Mouse (Mus musculus) embryo, embryonic 10 days (tissue): ENCODE data around the gene Cdkal1.

Experiments used
- DNase-seq: peaks from one replicate; pipeline ENCODE4 v3.0.0-alpha.2; 2015; ENCODE audit warnings: low spot score

The Cdkal1 gene

DNA sequence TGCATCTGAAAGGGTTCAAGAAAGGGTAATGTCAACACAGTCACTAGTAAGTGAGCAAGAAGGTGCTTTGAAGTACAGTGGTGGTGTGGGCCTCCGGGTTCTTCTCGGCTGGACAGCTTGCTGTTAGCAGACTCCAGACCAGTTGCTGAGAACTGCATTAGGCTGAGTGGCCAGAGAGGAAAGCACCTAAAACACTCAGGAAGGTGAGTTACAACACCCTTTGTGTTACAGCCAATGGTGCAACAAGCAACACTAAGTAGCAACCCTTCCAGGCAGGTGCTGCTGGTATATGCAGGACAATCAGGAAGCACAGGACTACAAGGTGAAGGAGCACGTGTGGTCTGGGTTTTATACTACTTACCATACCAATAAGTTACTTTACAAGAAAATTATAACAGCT is 90.2 kb downstream of the Cdkal1 start:
- DNase-seq, result no peak

DNA sequence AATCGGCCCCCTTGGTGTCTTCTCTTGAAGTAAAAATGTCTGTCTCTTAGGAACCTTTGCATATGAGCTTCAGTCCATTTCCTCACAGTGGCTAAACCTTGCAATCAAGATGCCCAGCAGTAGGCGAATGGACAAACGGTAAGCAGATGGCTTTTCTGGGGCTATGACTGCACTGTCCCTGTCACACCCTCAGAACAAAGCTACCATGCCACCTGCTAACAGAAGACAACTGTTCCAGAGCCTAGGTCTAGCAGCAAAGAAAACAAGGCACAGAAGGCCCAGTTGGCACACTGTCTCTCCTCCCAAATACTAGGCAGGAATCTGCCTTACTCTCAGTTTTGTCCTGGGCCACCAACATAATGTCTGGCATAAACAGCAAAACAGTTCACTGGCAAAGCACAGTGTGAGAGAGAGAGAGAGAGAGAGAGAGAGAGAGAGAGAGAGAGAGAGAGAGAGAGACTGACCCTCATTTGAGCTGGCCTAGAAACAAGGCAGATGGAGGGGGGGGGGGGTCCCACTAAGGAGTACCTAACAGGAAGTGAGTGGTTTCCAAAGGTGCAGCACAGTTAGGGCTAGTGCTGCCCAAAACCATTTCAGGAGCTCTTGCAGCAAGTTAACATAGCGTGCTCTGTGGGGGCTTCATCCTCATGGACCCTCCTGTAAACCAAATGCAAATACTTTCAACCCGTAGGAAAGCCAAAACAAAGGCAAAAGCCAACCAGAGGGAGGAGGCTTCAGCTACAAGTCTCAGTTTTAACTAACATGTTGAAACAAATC is 95.6 kb downstream of the Cdkal1 start:
- no peak for DNase-seq

GRCm38 (mm10) chr13:29756052-29756451 is 99.4 kb downstream of the Cdkal1 start:
- no peak for DNase-seq

- no peak for DNase-seq
These were observed 102.2 kb downstream of the Cdkal1 start for GRCm38 (mm10) chr13:29753254-29753653.

GRCm38 (mm10) chr13:29752061-29752460 is 103.4 kb downstream of the Cdkal1 start:
- DNase-seq, result no peak

DNA sequence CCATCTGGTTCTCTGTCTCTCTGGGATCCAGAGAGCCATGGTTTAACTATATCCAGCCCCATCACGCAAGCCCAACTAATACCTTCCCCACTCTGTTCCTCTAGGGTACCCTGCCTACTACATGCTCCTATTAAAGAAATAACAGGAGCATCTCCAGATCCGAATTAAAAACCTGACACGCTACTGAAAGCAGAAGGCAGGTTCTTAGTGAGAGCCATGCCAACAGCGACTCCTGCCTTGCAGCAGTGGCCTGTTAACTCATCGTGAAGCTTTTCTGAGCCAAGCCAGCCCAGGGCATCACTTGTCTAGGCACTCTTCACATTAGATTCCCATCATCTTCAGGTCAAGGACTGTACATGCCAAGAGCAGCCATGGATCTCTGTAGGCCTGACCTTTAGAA is 104.3 kb downstream of the Cdkal1 start:
- DNase-seq, result no peak

GRCm38 (mm10) chr13:29747347-29747647 is 108.2 kb downstream of the Cdkal1 start:
- no peak for DNase-seq

DNA sequence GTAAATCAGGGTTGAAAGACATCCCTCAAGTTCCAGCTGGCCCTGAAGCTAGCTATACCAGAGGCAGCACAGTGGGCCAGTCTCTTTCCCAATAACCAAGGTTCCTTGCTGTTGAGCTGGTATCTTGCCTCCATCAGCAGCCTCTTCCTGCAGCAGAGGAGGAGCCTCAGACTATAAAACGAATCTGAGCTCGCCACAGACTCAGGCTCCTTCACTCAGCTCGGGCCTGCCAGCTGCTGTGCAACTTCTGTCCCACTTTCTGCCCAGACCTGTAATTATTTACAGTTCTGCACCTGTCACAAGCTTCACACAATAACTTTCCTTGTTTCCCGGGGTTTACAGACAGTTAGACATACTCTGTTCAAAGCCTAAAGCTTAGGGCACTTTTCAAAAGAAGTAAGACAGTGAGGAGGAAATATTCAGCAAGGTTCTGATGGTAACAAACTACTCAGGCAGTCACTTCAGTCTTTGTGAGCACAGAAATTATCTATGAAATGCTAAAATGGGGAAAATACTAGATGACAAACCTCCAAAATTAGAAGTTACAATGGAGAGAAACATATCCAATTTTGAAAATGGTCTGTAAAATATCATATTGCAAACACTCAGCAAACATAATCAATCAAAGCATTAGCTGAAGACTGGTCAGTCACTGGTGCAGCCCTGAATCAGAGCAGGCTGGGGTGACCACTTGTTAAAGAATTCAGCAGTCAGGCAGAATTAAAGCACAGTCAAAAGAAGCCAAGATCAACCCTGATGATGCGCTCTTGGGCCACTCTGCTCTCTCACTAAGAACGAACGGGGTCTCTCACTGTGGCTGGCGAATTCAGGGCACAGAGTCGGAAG is 108.8 kb downstream of the Cdkal1 start:
- no peak for DNase-seq

DNA sequence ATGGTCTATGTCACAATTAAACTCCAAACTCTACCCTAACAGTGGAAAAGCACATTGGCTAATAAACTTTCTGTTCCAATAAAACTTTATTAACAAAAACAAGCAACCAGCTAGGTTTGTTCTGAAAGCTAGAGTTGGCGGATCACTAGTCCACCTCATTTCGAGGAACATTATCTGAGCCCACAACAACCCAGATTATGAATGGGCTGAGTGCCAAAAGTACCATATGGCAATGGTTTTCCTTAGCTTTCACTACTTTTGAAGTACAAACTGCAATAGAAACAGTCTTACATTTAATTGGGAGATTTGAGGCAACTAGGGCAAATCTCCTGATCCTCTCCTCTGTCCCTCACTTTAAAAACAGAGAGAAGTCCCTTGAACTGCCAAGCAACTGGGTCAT is 110.4 kb downstream of the Cdkal1 start:
- no peak for DNase-seq

- DNase-seq, result peak; percentile 16
These were observed 111.3 kb downstream of the Cdkal1 start for GRCm38 (mm10) chr13:29744188-29744587.

- no peak for DNase-seq
These were observed 111.7 kb downstream of the Cdkal1 start for GRCm38 (mm10) chr13:29743761-29744160.

GRCm38 (mm10) chr13:29737675-29738461 is 117.6 kb downstream of the Cdkal1 start:
- DNase-seq, result no peak

- DNase-seq, result no peak
These were observed 121.0 kb downstream of the Cdkal1 start for GRCm38 (mm10) chr13:29734496-29734895.

- no peak for DNase-seq
These were observed 129.2 kb downstream of the Cdkal1 start for GRCm38 (mm10) chr13:29726154-29726825.

DNA sequence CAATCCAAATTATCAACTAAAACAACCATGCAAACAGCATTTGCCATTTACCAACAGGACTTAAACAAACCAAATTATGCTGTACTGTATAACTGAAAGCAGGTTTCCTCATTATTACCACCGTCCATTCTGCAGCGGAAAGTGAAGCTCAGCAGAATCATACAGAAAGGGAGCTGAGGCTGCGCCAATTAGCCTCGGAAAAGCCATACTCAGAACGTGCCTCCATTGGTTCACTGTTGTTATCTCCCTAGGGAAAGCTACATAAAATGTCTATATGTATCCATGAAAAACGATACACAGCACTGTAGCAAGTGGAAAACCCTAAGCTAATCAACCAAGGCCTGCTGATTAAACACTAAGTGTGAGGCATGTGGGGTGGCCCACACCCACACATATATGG is 130.6 kb downstream of the Cdkal1 start:
- no peak for DNase-seq

- DNase-seq, result no peak
These were observed 132.3 kb downstream of the Cdkal1 start for GRCm38 (mm10) chr13:29723150-29723549.

- DNase-seq, result no peak
These were observed 134.3 kb downstream of the Cdkal1 start for GRCm38 (mm10) chr13:29721206-29721605.

- no peak for DNase-seq
These were observed 138.9 kb downstream of the Cdkal1 start for GRCm38 (mm10) chr13:29716550-29716949.

DNA sequence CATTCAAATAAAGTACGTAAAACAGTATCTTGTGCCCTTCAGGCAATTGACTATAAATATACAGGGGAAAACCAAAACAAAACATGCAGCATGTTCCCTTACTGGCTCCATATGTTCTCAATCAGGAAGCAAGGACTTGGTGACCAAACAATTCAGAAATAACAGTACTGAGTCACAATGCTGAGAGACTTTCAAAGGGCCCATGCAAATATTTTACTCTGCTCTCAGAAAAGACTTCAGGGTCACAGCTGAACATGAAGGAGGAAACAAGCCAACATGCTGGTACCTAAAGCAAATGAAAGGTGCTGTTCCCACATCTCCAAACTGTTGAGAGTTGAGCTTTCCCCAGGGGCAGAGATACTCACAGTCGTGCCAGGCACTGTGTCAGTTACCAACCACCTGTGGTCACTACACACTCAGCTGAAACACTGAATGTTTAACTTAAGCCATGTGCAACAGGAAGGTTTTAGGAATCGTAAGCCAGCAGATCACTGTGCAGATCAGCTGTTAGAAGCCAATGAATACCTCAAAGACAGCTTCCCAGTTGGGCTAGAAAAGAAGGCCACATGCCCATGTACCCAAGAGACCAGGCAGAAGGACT is 140.1 kb downstream of the Cdkal1 start:
- DNase-seq, result no peak

GRCm38 (mm10) chr13:29707620-29708019 is 147.9 kb downstream of the Cdkal1 start:
- DNase-seq, result no peak

GRCm38 (mm10) chr13:29701400-29701799 is 154.1 kb downstream of the Cdkal1 start:
- no peak for DNase-seq

DNA sequence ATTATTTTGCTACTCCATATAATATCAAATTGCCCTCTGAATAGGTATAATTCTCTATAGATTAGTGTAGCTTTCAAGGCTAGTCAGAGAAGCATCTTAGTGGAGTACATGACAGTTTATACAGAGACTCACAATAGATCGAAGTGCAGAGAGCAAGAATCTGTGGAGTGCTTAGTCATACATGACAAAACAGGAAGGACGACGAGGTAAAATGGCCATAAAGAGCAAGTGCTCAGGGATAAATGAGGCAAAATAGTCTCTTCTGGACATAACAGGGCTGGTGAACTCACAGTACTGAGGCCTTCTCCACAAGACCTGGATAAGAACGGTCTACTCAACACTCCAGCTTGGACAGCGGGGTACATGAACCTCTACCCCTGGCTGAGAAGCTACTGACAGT is 155.6 kb downstream of the Cdkal1 start:
- no peak for DNase-seq
